Mouse (Mus musculus): ENCODE results near the gene Pqlc3.

GRCm38 (mm10) chr12:17038246-17038645 lies 38.0 kb upstream of the Pqlc3 start:
- TF ChIP-seq CTCF (IDR thresholded peaks at IDR 0.05; ENCODE audit: extremely low read depth, insufficient read depth, low read length) (no peak), POLR2A (IDR thresholded peaks at IDR 0.05; ENCODE audit: extremely low read depth, insufficient read depth, low read length) (no peak)
